Mouse (Mus musculus) olfactory bulb, adult 2 months (tissue): ENCODE results near the gene Med8. TPM values are rescaled to one million over a fixed set of nuclear protein-coding genes. Genes with fewer than 3 reads are reported as not detected.
A peak's percentile ranks its signal among the peaks of the same experiment; 100 is the strongest.

Experiments
- H3K27ac ChIP-seq: fragments of 200-500 bp; 2 replicates; pipeline ENCODE4 v1.5.1; 2012; ENCODE audit warnings: low read depth, low read length; ENCODE audit not compliant: insufficient read depth
- H3K4me1 ChIP-seq: fragments of 200-500 bp; 2 replicates; pipeline ENCODE4 v1.6.1; 2012; ENCODE audit warnings: low read length; ENCODE audit not compliant: control insufficient read depth, insufficient read depth
- H3K4me3 ChIP-seq: fragments of 200-500 bp; 2 replicates; pipeline ENCODE4 v1.5.1; 2012; ENCODE audit warnings: mild to moderate bottlenecking, low read depth, low read length, moderate library complexity; ENCODE audit not compliant: insufficient read depth
- CTCF ChIP-seq: fragments of 200-500 bp; IDR thresholded peaks from 2 replicates; pipeline ENCODE4 v1.5.1; 2012; ENCODE audit warnings: low read depth, mild to moderate bottlenecking, low read length, moderate library complexity; ENCODE audit not compliant: insufficient read depth
- POLR2A ChIP-seq: fragments of 200-500 bp; IDR thresholded peaks from 2 replicates; pipeline ENCODE4 v1.6.1; 2012; ENCODE audit warnings: mild to moderate bottlenecking, low read depth, low read length, moderate library complexity; ENCODE audit not compliant: insufficient read depth
- WGBS: fragments of 180-500 bp; shearing (Covaris S2); methylation state at CpG from one replicate; pipeline ENCODE4 v1.1.7; 2018; 5-methylcytosine and 5-hydroxymethylcytosine counted together
- polyA plus RNA-seq: library from polyadenylated mRNA; stranded (reverse); fragments of >200 nt; gene quantifications from 2 replicates; pipeline ENCODE4 v1.2.4, GENCODE M21; 2012; ENCODE audit warnings: low replicate concordance; ENCODE audit not compliant: missing spikeins, insufficient read depth, insufficient read length

Gene Med8
- polyA plus RNA-seq, 1 experiment: not detected

- H3K4me3 ChIP-seq: no peak overlapping the region
- H3K4me1 ChIP-seq: no peaks in the 10 kb centered on the region
- WGBS: 98% methylated on average over 5 of the region's 5 CpGs
- no peak for TF ChIP-seq CTCF
- H3K27ac ChIP-seq: no peak overlapping the region
Measured at GRCm38 (mm10) chr4:118401918-118402317, 7.2 kb upstream of the Med8 start.

- H3K27ac ChIP-seq: no peak overlapping the region
- TF ChIP-seq POLR2A (no peak), CTCF (no peak)
- no peaks in the 10 kb centered on the region for H3K4me1 ChIP-seq
- WGBS: 88% methylated on average over 12 of the region's 12 CpGs
- no peak overlapping the region for H3K4me3 ChIP-seq
Measured at GRCm38 (mm10) chr4:118402701-118403100, 6.4 kb upstream of the Med8 start.

- no peak overlapping the region for H3K4me3 ChIP-seq
- 89% methylated on average over 5 of the region's 5 CpGs for WGBS
- H3K27ac ChIP-seq: no peak overlapping the region
- TF ChIP-seq CTCF (no peak), POLR2A (no peak)
- no peaks in the 10 kb centered on the region for H3K4me1 ChIP-seq
Measured at GRCm38 (mm10) chr4:118410871-118411270, 1.7 kb downstream of the Med8 start.

- H3K27ac ChIP-seq: no peak overlapping the region
- no peak overlapping the region for H3K4me3 ChIP-seq
- 96% methylated on average over 5 of the region's 5 CpGs for WGBS
- no peaks in the 10 kb centered on the region for H3K4me1 ChIP-seq
- TF ChIP-seq CTCF (no peak), POLR2A (no peak)
Measured at GRCm38 (mm10) chr4:118413553-118413952, 4.4 kb downstream of the Med8 start.

- Histone ChIP-seq H3K4me1 (no peaks in the 10 kb centered on the region), H3K4me3 (no peak overlapping the region), H3K27ac (no peak overlapping the region)
- 56% methylated on average over 2 of the region's 2 CpGs for WGBS
- no peak for TF ChIP-seq POLR2A
- TF ChIP-seq CTCF: no peak
Measured at GRCm38 (mm10) chr4:118415779-118416178, 6.6 kb downstream of the Med8 start.

GRCm38 (mm10) chr4:118416329-118416728, 7.2 kb downstream of the Med8 start:
- Histone ChIP-seq H3K27ac (no peak overlapping the region), H3K4me3 (no peak overlapping the region), H3K4me1 (no peaks in the 10 kb centered on the region)
- TF ChIP-seq CTCF (no peak), POLR2A (no peak)
- 84% methylated on average over 5 of the region's 5 CpGs for WGBS

- no peak for TF ChIP-seq CTCF
- TF ChIP-seq POLR2A: no peak
- Histone ChIP-seq H3K27ac (peak overlapping the region; percentile 36; the same call in 1 of the 2 replicates), H3K4me3 (no peak overlapping the region), H3K4me1 (no peaks in the 10 kb centered on the region)
- 71% methylated on average over 13 of the region's 13 CpGs for WGBS
Measured at GRCm38 (mm10) chr4:118417112-118417797, 8.1 kb downstream of the Med8 start.

- TF ChIP-seq CTCF (no peak), POLR2A (no peak)
- no peak overlapping the region for H3K4me3 ChIP-seq
- no peaks in the 10 kb centered on the region for H3K4me1 ChIP-seq
- no peak overlapping the region for H3K27ac ChIP-seq
- 91% methylated on average over 3 of the region's 3 CpGs for WGBS
Measured at GRCm38 (mm10) chr4:118421384-118421783, 12.2 kb downstream of the Med8 start.

GRCm38 (mm10) chr4:118424541-118425160, 15.5 kb downstream of the Med8 start:
- no peak overlapping the region for H3K4me3 ChIP-seq
- no peak overlapping the region for H3K27ac ChIP-seq
- peaks cover 13% of the 10 kb centered on the region; the same call in 1 of the 2 replicates for H3K4me1 ChIP-seq
- TF ChIP-seq POLR2A (no peak), CTCF (no peak)
- WGBS: 78% methylated on average over 4 of the region's 4 CpGs
